Mouse (Mus musculus) hindbrain, embryonic 16.5 days (tissue): ENCODE data around the gene Papolb. TPM values are rescaled to one million over a fixed set of nuclear protein-coding genes. Genes with fewer than 3 reads are reported as not detected.

ENCODE experiments used
- ATAC-seq: fragments of 200-750 bp; cut with Nextera tagmentation; 2 replicates; pipeline ENCODE4 v1.8.0; 2017; ENCODE audit warnings: moderate TSS enrichment, moderate library complexity
- H3K27ac ChIP-seq: fragments of 300-500 bp; sonication (generic); 2 replicates; pipeline ENCODE4 v1.5.1; 2014; ENCODE audit warnings: low read depth, mild to moderate bottlenecking, control low read depth, low read length, moderate library complexity
- H3K27me3 ChIP-seq: fragments of 300-500 bp; sonication (generic); replicated peaks from 2 replicates; pipeline ENCODE4 v1.6.1; 2014; ENCODE audit warnings: low read length; ENCODE audit not compliant: control insufficient read depth, insufficient read depth
- H3K36me3 ChIP-seq: fragments of 300-500 bp; sonication (generic); 2 replicates; pipeline ENCODE4 v1.6.1; 2014; ENCODE audit warnings: mild to moderate bottlenecking, low read length, moderate library complexity, mixed read lengths; ENCODE audit not compliant: control insufficient read depth, insufficient read depth
- H3K4me1 ChIP-seq: fragments of 300-500 bp; sonication (generic); 2 replicates; pipeline ENCODE4 v1.6.1; 2014; ENCODE audit warnings: low read depth, low read length; ENCODE audit not compliant: control insufficient read depth, insufficient read depth
- H3K4me2 ChIP-seq: fragments of 300-500 bp; sonication (generic); 2 replicates; pipeline ENCODE4 v1.6.1; 2014; ENCODE audit warnings: mild to moderate bottlenecking, low read length, control low read depth, moderate library complexity
- H3K4me3 ChIP-seq: fragments of 300-500 bp; sonication (generic); 2 replicates; pipeline ENCODE4 v1.5.1; 2014; ENCODE audit warnings: mild to moderate bottlenecking, low read length, control low read depth, moderate library complexity
- H3K9ac ChIP-seq: fragments of 300-500 bp; sonication (generic); 2 replicates; pipeline ENCODE4 v1.6.1; 2014; ENCODE audit warnings: low read depth, mild to moderate bottlenecking, control low read depth, low read length, moderate library complexity
- H3K9me3 ChIP-seq: fragments of 300-500 bp; sonication (generic); 2 replicates; pipeline ENCODE4 v1.6.1; 2014; ENCODE audit warnings: mild to moderate bottlenecking, low read length, moderate library complexity; ENCODE audit not compliant: control insufficient read depth
- WGBS: fragments of 180-500 bp; shearing (Covaris S2); extraction: QIAGEN DNeasy Blood & Tissue Kit; methylation state at CpG from one replicate; pipeline ENCODE4 v1.1.7; 2014; 5-methylcytosine and 5-hydroxymethylcytosine counted together
- polyA plus RNA-seq: library from polyadenylated mRNA; unstranded; fragments of >200 nt; fragmentation: Nextera tagmentation; extraction: Ambion mirVana; gene quantifications from 2 replicates; pipeline ENCODE4 v1.2.1, GENCODE M21; 2015

Papolb gene
- polyA plus RNA-seq, 1 experiment from 2014 or later = 0.15 TPM

- H3K4me2 ChIP-seq = no peak overlapping the region
- 76% methylated on average over 3 of the region's 3 CpGs for WGBS
- no peak for ATAC-seq
These were observed 25.7 kb downstream of the Papolb start for GRCm38 (mm10) chr5:142504175-142504574.

GRCm38 (mm10) chr5:142502414-142502813 lies 27.5 kb downstream of the Papolb start:
- WGBS = 3% methylated on average over 3 of the region's 3 CpGs
- H3K4me2 ChIP-seq = no peak overlapping the region
- H3K4me3 ChIP-seq = no peak overlapping the region
- H3K27me3 ChIP-seq = no peaks in the 10 kb centered on the region
- H3K27ac ChIP-seq = no peak overlapping the region
- H3K36me3 ChIP-seq = peaks cover 11% of the 10 kb centered on the region
- H3K9me3 ChIP-seq = no peaks in the 10 kb centered on the region
- H3K9ac ChIP-seq = no peak overlapping the region
- peaks cover 4% of the 10 kb centered on the region; the same call in 1 of the 2 replicates for H3K4me1 ChIP-seq
- ATAC-seq = peak; percentile 92

More at GRCm38 (mm10) chr5:142504175-142504574, 25.7 kb downstream of the Papolb start:
- Histone ChIP-seq H3K9me3 (no peaks in the 10 kb centered on the region), H3K36me3 (peaks cover 6% of the 10 kb centered on the region), H3K9ac (no peak overlapping the region), H3K27ac (no peak overlapping the region), H3K4me1 (peaks cover 13% of the 10 kb centered on the region), H3K27me3 (no peaks in the 10 kb centered on the region), H3K4me3 (no peak overlapping the region)

GRCm38 (mm10) chr5:142500918-142501317 lies 29.0 kb downstream of the Papolb start:
- H3K9ac ChIP-seq = no peak overlapping the region; the same call in 1 of the 2 replicates
- H3K4me3 ChIP-seq = no peak overlapping the region
- 80% methylated on average over 10 of the region's 10 CpGs for WGBS
- H3K9me3 ChIP-seq = no peaks in the 10 kb centered on the region
- ATAC-seq = no peak
- no peaks in the 10 kb centered on the region for H3K4me1 ChIP-seq
- H3K4me2 ChIP-seq = no peak overlapping the region
- H3K36me3 ChIP-seq = peaks cover 5% of the 10 kb centered on the region
- H3K27me3 ChIP-seq = no peaks in the 10 kb centered on the region
- H3K27ac ChIP-seq = no peak overlapping the region

- peaks cover 10% of the 10 kb centered on the region for H3K36me3 ChIP-seq
- H3K4me1 ChIP-seq = peaks cover 4% of the 10 kb centered on the region; the same call in 1 of the 2 replicates
- H3K9ac ChIP-seq = no peak overlapping the region
- no peak overlapping the region for H3K4me3 ChIP-seq
- no peak overlapping the region for H3K4me2 ChIP-seq
- WGBS = 31% methylated on average over 3 of the region's 3 CpGs
- H3K27ac ChIP-seq = no peak overlapping the region
- H3K27me3 ChIP-seq = no peaks in the 10 kb centered on the region
- ATAC-seq = no peak
- no peaks in the 10 kb centered on the region for H3K9me3 ChIP-seq
These were observed 30.9 kb downstream of the Papolb start for GRCm38 (mm10) chr5:142498964-142499363.

- 0 out of 2 replicates have a peak, but pooled peaks have one; percentile 19 for ATAC-seq
- no peak overlapping the region; the same call in 1 of the 2 replicates for H3K27ac ChIP-seq
- WGBS = 47% methylated on average over 14 of the region's 14 CpGs
These were observed 34.4 kb downstream of the Papolb start for GRCm38 (mm10) chr5:142495321-142496096.

GRCm38 (mm10) chr5:142493307-142493706 lies 36.6 kb downstream of the Papolb start:
- no peak overlapping the region for H3K9ac ChIP-seq
- H3K4me2 ChIP-seq = no peak overlapping the region
- no peaks in the 10 kb centered on the region for H3K9me3 ChIP-seq
- H3K27me3 ChIP-seq = no peaks in the 10 kb centered on the region
- H3K4me1 ChIP-seq = peaks cover 4% of the 10 kb centered on the region; the same call in 1 of the 2 replicates
- no peak overlapping the region for H3K27ac ChIP-seq
- WGBS = 87% methylated on average over 3 of the region's 3 CpGs
- peaks cover 10% of the 10 kb centered on the region for H3K36me3 ChIP-seq
- ATAC-seq = no peak
- H3K4me3 ChIP-seq = no peak overlapping the region

More at GRCm38 (mm10) chr5:142495321-142496096, 34.4 kb downstream of the Papolb start:
- Histone ChIP-seq H3K27me3 (no peaks in the 10 kb centered on the region), H3K4me3 (no peak overlapping the region), H3K36me3 (peaks cover 13% of the 10 kb centered on the region), H3K4me1 (peaks cover 4% of the 10 kb centered on the region; the same call in 1 of the 2 replicates), H3K9me3 (no peaks in the 10 kb centered on the region), H3K4me2 (no peak overlapping the region), H3K9ac (no peak overlapping the region)

GRCm38 (mm10) chr5:142489955-142490707 lies 39.7 kb downstream of the Papolb start:
- H3K36me3 ChIP-seq = peaks cover 8% of the 10 kb centered on the region
- H3K27ac ChIP-seq = no peak overlapping the region
- H3K4me3 ChIP-seq = no peak overlapping the region
- no peak for ATAC-seq
- WGBS = 78% methylated on average over 9 of the region's 9 CpGs
- no peaks in the 10 kb centered on the region for H3K27me3 ChIP-seq
- H3K9ac ChIP-seq = no peak overlapping the region
- peaks cover 1% of the 10 kb centered on the region; the same call in 1 of the 2 replicates for H3K4me1 ChIP-seq
- H3K9me3 ChIP-seq = no peaks in the 10 kb centered on the region
- H3K4me2 ChIP-seq = no peak overlapping the region

- ATAC-seq = no peak; the same call in 1 of the 2 replicates
- H3K36me3 ChIP-seq = no peaks in the 10 kb centered on the region
- no peak overlapping the region for H3K4me3 ChIP-seq
- no peak overlapping the region for H3K9ac ChIP-seq
- no peak overlapping the region for H3K27ac ChIP-seq
- no peaks in the 10 kb centered on the region for H3K27me3 ChIP-seq
- WGBS = 64% methylated on average over 9 of the region's 9 CpGs
- H3K4me2 ChIP-seq = no peak overlapping the region
- H3K4me1 ChIP-seq = no peaks in the 10 kb centered on the region
- no peaks in the 10 kb centered on the region for H3K9me3 ChIP-seq
These were observed 43.2 kb downstream of the Papolb start for GRCm38 (mm10) chr5:142486654-142487053.

GRCm38 (mm10) chr5:142483581-142483980 lies 46.3 kb downstream of the Papolb start:
- Histone ChIP-seq H3K27me3 (no peaks in the 10 kb centered on the region), H3K4me1 (peaks cover 3% of the 10 kb centered on the region), H3K9me3 (no peaks in the 10 kb centered on the region), H3K9ac (no peak overlapping the region), H3K27ac (no peak overlapping the region), H3K4me2 (no peak overlapping the region), H3K4me3 (no peak overlapping the region), H3K36me3 (no peaks in the 10 kb centered on the region)
- WGBS = 91% methylated on average over 5 of the region's 5 CpGs
- ATAC-seq = no peak
